Mouse (Mus musculus) thymus, postnatal 10 days (tissue): ENCODE results near the gene Zdhhc14.

Source experiments
- DNase-seq, 2 experiments: peaks; one replicate each; pipeline ENCODE4 v3.0.0; 2021; ENCODE audit warnings: low spot score in 2 of 2

Zdhhc14 gene

DNA sequence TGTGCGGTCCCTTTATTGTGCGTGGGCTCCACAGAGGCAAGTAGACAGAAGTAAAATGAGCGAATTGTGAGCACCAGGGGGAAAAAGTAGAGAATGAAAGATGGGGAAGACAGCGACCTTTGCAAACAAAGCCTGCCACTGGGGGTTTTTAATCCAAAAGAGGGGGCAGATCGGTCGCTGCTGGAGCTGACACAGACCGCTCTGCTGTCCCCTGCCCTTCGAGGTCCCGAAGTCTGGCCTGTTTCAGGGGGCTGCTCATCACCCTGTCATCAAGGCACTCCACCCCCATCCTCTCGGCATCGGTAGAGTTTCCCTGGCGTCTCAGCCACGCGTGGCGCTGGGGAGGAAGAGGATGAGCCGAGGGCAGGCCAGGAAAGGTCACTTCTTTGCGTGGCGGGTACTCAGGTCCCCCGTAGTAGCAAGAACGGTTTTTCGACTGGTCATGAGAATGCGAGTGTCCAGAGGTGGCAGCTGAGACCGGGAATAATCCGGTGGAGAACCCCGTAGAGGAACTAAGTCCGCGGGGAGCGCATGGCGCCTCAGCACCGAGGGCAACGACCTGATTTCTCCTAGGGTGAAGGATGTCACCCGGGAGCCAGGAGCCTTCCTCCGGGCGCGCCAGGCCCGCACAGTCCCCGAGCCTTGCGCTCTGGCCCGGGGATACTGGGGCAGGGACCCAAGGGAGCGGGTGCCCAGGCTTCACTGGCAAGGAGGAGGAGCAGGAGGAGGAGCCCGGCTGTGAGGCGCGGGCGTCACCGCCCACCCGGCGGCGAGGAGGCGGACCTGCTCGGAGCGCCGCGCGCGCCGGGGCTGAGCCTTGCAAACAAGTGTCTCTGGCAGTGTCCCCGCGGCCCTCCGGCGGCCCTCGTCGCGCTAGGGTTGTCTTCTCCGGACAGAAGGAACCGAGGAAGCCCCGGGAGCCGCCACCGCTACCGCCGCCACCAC, at the start of gene Zdhhc14:
Gene Zdhhc14 (plus strand): TSS at position 757 of the 945 bp plus-strand sequence.
- DNase-seq: peak; percentile 88 to 91

DNA sequence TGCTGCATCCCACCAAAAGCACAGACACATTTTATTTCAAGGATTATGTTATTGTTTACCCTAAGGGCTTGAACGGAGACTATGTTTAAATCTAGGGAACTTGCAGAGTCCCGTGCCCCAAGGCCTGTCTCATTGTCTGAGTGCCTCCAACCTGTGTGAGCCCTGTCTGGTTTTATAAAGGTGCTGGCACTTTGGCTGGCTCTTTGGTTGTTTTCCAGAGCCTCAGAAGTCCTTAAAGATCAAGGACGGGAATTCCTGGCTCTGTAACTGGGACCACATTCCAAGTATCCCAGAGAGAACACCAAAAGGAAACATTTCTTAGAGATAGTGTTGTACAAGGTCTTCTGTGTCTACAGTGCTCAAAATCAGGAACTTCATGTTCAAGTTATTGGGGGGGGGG, 49.1 kb upstream of the Zdhhc14 start:
- DNase-seq: no peak

DNA sequence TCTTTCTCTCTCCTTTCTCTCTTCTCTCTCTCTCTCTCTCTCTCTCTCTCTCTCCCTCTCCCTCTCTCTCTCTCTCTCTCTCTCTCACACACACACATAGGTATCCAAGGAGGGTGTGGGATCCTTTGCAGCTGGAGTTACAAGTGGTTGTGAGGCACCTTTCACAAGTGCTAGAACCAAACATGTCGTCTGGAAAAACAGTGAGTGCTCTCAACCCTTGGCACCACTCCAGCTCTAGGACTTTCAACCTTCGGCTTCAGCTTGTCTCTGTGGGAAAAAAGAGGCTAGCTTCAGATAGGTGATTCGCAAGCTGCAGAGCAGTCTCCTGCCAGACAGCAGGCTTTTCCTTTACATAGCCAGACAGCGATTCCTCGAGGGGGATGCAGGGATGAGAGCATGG, 48.6 kb upstream of the Zdhhc14 start:
- DNase-seq: no peak

DNA sequence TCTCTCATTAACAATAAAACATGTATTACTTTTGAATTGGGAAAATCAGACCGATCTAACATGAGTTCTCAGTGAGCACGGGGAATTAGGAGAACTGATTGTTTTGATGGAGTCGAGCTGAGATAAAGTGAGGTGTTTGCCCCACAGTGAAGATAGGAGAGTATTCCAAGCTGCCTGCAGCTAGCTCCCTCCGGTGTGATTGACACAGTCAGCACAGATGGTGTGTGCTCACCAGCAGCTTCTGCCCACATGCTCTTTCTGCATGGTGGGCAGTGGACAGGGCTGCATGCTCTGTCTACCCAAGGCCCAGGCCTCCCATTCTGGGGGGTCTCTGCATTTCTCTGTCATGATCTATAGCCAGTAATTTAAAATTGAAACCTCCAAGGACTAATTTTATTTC, 38.7 kb upstream of the Zdhhc14 start:
- no peak for DNase-seq

DNA sequence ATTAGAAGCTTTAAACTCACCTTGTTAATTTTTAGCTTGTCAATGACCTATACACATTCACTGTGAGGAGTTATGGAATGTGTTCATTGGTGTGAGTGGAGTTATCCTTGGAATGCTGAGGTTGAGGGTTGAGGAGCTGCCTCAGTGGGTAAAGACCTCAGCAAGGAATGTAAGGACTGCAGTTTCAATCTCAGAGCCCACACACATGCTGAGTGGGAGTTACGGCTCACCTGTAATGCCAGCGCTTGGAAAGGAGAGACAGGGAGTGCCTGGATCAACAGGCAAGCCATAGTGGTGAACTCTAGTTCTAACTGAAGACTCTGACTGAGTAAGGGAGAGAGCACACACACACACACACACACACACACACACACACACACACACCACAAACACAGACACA, 28.4 kb upstream of the Zdhhc14 start:
- DNase-seq: no peak

DNA sequence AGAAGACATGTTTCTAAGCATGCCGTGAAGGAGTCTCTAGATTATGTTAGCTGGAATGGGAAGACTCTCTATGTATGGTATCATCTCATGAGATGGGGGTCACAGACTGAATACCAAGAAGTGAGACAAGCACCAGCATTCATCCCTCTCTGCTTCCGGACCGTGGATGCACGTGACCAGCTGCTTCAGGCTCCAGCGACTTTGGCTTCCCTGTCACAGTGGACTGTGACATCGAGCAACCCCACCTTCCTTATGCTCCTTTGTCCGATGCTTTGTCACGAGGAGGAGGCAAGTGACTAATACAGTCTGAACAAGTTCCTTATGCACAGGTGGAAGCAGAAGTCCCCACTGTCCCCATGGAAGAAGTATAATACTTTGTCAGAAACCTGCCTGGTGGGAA, 25.6 kb upstream of the Zdhhc14 start:
- DNase-seq: no peak

DNA sequence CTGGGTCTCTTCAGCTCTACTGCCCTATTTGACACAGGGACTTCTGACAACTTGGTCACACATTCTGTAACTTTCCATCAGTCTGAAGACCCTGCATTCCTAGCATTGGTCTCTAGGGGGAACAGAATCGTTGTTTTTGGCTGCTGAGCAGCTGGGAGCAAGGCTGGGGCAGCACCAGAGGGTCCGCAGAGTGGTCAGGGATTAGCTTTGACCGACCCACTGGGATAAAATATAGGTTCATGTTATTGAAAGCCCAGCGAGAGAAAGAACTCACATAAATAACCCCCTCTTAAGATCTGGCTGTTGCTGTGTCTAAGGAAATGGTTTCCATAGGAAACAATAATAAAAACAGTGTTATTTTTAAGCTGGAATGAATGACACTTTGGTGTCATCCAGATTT, 25.2 kb upstream of the Zdhhc14 start:
- no peak for DNase-seq

DNA sequence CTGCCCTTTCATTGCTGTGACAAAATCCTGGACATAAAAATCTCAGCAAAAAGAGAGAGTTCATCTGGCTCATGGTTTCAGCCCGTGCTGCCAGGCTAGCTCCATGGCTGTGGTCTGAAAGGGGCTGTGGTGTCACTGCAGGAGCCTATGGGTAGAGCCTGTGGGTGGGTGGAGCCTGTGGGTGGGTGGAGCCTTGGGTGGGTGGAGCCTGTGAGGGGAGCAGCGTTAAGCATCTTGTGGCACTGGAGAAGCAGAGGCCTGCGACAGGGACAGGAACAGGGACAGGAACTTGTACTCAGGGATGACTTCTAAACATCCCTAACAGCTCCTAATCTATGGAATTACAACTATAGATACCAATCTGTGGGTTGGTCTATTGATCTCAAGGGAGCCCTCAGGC, 20.1 kb upstream of the Zdhhc14 start:
- DNase-seq: no peak

DNA sequence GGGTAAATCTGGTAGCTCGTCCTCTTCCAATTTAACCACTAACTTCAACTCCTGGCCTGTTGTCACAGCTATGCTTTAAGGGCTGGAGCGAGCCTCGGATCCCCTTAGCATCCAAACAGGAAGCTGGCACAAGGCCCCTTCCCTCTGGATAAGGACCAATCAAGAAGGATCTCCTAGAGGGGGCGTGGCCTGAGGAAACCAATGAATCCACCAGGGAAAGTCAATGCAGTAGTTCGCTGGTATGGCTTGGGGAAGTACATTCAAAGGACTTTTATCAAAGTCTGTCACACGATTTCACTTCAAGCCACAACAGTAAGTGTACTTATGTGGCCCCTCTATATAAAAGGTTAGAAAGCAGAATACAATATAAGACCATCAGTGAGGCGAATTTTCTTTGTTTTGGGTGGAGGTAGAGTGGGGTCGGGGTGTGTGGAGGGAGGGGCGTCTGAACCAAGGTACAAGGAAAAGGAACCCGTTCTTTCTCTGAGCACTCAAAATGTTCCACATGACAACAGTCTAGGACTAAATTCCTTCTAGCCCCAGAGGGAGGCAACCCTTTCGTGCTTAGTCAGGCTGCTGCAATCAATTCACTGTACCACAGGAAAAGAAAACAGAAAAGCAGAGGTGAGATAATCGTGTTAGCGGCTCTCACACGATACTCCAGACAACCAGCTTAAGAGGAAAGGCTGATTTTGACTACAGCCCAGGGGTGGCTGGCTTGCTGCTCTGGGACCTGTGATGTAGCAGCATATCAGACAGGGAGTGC, 16.2 kb upstream of the Zdhhc14 start:
- DNase-seq: no peak

DNA sequence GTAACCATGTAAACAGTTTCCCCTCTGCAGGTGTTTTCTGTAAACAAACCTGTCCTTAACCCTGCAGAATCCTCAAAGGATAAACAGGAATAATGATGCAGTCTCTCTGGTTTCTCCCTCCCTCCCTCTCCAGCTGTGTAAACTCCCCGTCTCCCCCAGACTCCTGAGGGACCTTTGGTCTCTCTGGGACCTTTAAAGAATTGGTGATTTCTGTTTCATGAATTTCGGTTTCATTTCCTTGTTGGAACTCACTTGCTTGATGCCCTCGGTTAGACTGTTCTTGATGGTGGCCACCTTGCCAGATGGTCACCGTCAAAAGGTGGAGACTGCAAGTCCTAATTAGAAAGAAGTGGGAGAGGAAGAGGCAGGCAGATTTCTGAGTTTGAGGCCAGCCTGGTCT, 8.9 kb upstream of the Zdhhc14 start:
- no peak for DNase-seq

DNA sequence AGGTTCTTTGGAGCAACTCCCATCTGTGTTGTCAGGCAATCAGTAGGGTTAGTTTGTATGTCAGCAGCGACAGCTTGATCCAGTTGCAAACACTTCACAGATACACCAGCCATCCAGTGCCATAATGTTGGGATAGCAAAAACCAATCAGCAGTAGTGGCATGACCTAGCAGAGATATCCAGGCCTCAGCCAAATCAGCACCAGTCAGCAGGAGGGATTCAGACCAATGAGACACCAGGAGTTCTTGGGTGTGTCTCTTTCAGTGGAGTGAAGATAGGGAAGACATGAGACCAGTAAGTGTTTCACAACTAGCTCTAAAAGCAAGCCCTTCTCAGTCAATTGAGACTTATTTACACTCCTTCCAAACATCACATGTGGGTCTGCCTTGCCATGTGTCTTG, 7.7 kb upstream of the Zdhhc14 start:
- DNase-seq: no peak

DNA sequence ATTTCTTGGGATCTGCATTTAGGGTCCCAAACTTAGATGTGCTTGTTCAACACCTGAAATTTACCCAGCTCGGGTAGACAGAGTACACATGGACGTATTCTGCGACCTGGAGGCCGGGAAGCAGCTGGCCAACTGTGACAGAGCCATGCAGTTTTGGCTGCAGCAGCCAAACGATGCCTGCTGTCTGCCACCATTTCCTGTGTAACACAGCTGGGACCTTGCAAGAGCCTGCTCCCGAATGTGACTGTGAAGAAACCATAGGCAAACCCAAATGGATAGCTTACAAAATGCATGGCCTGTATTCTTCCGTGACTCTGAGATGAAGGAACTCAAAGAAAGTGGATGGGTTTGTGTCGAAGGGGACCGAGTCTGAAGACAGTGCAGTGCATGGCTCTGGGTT, 4.2 kb upstream of the Zdhhc14 start:
- DNase-seq: peak; percentile 50 to 52

DNA sequence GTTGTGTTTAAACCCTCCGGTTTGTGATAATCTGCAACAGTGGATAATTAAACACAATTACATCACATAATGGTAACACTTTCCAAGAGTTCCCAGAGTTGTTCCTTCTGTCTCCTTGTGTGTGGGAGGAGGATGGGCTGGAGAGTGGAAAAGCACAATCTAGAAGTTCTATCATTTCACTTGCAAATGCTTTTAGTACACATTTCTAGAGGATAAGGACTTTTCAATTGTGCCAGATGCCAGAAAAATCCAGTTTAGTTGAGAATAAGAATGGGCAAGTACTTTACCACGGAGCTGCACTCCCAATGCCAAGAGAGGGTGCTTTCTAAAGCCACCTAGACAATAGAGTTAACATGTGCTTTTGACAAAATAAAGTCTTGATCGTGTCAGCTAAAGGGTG, 2.0 kb upstream of the Zdhhc14 start:
- no peak for DNase-seq

DNA sequence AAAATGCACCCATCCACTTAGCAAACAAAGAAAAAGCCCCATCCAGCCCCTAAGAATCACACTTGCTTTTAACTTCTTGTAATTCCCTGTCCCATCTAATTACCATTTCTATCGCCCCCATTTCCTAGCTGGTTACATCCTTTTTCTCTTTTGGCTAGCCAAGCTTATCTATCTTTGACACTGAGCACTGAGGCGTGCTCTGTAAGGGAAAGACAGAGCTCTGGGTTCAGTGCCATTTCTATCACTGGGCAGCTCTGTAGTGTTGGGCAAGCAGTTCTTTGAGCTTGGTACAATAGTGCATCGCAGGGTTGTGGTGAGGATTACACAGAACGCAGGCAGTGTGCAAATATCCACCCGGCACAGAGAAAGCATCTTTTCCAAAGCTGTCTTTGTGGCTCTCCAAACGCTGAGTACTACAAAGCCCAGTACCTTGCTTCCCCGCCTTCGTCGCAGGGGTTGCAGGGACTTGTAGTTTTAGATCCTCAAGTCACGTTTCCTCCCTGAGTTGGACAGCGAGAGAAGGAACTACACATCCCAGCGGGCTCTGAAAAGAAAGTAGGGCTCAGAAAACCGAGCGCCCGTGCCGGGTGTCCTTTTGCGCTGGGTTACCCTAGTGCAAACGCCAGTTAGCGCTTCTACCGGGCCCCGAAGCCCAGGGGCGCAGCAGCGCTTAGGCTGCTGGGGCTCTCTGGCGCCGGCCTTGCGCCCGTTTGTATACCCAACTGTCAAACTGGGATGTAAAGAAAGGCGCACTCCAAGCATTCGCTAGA, 1.1 kb upstream of the Zdhhc14 start:
- peak; percentile 86 to 88 for DNase-seq

DNA sequence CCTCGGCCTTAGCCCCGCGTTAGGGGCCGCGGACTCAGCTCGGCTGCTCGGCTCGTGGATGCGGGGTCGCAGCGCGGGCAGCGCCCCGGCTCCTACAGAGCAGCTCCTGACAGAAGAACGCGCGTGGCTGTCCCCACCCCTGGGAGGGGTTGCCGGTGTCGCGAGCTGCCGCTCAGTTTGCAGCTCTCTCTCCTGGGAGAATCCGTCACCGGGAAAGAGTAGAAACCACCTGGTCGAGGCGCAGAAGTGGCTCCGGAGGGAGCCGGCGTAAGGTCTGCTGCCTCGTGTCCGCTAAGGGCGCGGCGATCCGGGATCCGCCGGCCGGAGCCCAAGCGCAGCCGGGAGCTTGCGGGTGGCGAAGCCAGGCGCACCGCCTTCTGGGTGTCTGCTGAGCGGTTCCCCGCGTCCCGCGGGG, 396 bp downstream of the Zdhhc14 start:
- DNase-seq: no peak

DNA sequence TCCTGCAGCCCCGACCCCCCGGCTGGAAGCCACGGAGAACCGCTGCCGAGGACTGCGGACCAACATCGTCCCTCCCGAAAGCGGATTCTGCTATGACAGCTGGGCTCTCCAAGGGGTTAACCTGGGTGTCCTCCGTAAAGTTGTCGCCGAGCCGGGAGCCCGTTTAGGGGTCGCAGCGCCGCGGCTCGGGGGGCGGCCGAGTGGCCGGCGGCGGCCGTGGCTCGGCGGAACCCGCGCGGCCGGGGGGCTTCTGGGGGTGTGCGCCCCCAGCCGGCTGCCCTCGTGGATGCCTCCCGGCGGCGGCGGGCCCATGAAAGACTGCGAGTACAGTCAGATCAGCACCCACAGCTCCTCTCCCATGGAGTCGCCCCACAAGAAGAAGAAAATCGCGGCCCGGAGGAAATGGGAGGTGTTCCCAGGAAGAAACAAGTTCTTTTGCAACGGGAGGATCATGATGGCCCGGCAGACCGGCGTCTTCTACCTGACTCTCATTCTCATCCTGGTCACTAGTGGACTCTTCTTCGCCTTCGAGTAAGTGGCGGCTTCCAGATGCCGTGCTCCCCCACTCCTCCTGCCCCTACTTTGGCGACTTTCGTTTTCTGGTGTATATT, 909 bp downstream of the Zdhhc14 start:
- peak; percentile 42 to 60 for DNase-seq

DNA sequence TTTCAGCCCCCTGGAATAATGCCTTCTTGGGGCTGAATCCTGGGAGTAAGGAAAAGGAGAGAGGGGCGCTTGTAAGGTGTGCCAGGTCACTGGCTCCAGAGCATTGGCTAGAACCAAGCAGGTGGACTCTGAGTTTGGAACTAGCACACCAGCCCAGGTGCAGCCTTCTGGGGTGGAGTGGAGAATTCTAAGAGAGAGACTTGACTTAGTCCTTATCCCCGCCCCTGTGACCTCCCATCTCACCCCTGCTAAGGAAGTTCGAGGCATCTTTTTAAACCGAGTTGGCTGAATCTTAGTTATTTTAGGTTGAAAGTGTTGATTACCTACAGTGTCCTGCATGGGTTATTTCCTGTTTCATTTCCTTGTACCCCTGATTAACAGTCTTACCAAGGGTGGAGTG, 1.5 kb downstream of the Zdhhc14 start:
- peak; percentile 35 to 47 for DNase-seq

DNA sequence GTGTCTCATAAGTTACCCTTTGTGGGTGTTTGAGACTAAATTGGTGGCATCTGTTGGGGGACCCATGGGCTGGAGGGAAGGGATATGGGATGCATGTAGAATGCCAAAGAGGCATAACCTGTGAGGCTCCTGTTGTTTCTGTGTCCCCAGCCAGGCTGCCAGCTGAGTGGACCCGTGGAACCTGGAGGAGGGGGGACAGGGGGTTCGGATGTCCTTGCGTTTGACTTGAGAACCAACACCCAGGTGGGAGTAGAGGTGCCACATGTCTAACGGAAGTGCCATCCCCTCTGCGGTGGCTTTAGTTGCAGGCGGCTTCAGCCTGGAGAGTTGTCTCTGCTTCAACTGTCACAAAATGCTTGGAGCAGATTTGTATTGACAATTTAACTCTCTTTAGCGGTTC, 2.5 kb downstream of the Zdhhc14 start:
- no peak for DNase-seq

DNA sequence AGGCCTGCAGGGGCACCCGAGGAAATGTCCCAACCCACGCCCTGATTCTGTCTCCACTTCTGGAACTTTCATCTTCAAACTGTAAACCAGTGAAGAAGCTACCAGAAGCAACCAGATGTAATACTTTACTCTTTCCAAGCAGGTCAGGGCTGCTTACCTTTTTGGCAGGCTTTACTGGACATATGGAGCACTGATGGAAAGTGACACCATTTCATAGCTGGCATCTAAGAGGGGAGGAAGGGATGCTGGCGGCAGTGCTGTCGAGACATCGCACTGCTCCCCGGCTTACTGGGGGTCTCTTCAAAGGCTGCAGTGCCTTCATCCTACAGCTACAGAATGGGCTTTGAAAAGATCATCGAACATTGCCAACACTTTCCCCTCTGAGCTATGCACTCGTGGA, 5.3 kb downstream of the Zdhhc14 start:
- DNase-seq: no peak

DNA sequence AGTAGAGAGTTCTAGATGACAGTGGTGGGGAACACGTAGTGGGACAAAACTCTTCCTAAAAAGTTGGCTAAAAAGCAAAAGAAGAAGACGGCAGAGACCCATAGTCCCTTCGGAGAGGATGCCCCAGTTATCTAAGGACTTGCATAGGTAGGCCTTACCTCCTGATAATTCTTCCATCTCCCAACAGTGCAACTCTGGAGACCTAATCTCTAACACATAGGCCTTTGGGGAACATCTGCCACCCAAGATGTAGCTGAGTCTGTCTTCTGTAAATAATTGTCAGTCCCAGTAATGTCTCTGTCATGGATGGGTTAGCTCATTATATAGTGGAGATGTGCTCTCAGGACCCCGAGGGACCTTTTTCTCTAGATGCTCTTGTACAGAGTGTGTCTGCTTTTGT, 6.6 kb downstream of the Zdhhc14 start:
- no peak for DNase-seq

DNA sequence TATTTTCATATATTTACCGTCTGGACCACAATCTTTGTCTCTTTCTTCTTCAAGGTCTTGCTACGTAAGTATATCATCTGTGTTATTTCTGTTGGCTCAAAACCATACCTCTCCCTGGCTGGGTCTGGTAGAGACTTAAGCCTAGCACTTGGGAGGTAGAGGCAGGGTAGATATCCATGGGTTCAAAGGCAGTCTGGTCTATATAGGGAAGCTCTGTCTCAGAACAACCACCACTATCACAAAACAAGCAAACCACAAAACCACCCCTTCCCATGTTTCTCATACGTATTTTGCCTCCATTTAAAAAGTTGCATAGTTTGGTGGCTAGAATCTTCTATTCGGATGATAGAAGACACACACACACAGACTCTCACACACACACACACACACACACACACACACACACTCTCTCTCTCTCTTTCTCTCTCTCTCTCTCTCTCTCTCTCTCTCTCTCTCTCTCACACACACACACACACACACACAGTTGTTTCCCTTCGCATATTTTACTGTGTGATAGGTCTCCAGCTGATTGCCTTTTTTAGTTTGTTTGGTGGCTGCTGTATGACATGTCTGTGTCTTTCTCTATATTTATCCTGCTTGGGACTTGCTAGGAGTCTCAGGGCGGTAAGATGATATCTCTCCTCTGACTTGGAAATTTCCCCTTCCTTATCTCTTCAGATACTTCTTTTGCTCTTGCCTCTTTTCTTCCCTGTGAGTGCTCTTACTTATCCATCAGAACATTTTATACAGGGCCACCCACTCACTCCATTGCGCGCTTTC, 11.8 kb downstream of the Zdhhc14 start:
- DNase-seq: no peak
